19 mouse cellular contexts compared by ENCODE assay signal in the genomic region with DNA sequence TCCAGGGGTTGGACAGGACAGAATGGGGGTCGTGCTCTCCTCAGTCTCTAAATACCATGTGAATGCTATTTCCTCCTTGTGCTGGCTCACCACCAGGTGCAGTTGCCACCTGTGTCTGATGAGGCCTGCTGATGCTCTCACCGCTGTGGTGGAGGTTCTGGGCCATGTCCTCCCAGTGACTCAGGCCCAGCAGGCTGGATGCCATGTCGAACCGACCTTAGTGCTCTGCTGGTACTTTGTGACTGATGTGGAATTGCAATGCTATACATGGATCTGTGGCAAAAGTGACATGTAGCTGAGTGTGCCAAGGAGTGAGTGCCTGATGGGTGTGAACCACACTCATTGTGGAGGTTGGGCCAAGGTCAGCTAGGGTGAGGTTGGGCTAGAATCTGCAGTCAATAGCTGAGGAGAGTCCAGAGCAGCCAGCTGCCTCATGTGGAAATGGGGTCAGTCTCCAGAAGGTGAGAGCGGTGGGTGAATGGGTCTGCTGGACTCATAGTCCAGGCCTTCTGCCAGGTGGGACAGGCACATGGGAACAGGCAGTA. TPM values are rescaled to one million over a fixed set of nuclear protein-coding genes. Genes with fewer than 3 reads are reported as not detected.
DNase-seq lines count a peak whose midpoint lies in the region; ATAC-seq and TF ChIP-seq lines count a peak whose summit lies in the region.
"Had no signal": no experiment of that assay in that cellular context is flagged by ENCODE, and none has a peak within 500 bp of the region (broad histone marks: within the 10 kb centered on the region; RNA-seq: fewer than 3 reads in every experiment).

No protein-coding gene starts in this region.

- H3K9ac ChIP-seq in heart, embryonic 11.5 days (ENCODE audit: low read depth, low read length), result no peak overlapping the region
- no peak overlapping the region for H3K9ac ChIP-seq in embryonic facial prominence, embryonic 12.5 days
- 0 out of 2 replicates have a peak overlapping the region, but pooled peaks have one; percentile 1 for H3K9ac ChIP-seq in limb, embryonic 13.5 days
- H3K9ac ChIP-seq in neural tube, embryonic 15.5 days (replicated peaks), result no peak overlapping the region
- H3K9ac ChIP-seq: forebrain, postnatal 0 days; hindbrain, embryonic 13.5 days had no signal

- H3K4me3 ChIP-seq in heart, embryonic 11.5 days (ENCODE audit: low read depth, low read length), result no peak overlapping the region
- H3K4me3 ChIP-seq in C2C12 (ENCODE audit: insufficient read depth, poor library complexity, severe bottlenecking), result no peak overlapping the region
- no peak overlapping the region for H3K4me3 ChIP-seq in embryonic facial prominence, embryonic 12.5 days
- no peak overlapping the region for H3K4me3 ChIP-seq in limb, embryonic 13.5 days
- no peak overlapping the region for H3K4me3 ChIP-seq in neural tube, embryonic 15.5 days (replicated peaks)
- H3K4me3 ChIP-seq in hindbrain, embryonic 10.5 days, result no peak overlapping the region
- H3K4me3 ChIP-seq: erythroblast, embryonic 14.5 days; hindbrain, embryonic 13.5 days; megakaryocyte, embryonic 14.5 days had no signal

- WGBS in heart, embryonic 11.5 days (ENCODE audit: insufficient replicate concordance), result 87% methylated on average over 5 of the region's 5 CpGs
- WGBS in embryonic facial prominence, embryonic 12.5 days, result 91% methylated on average over 5 of the region's 5 CpGs
- WGBS in limb, embryonic 13.5 days, result 84% methylated on average over 5 of the region's 5 CpGs
- WGBS in neural tube, embryonic 15.5 days, result 88% methylated on average over 5 of the region's 5 CpGs
- WGBS in hindbrain, embryonic 10.5 days, result 91% methylated on average over 5 of the region's 5 CpGs

- H3K79me2 ChIP-seq in C2C12 (ENCODE audit: control insufficient read depth, insufficient read depth), result peaks cover 100% of the 10 kb centered on the region

- peaks cover 57% of the 10 kb centered on the region for H3K79me3 ChIP-seq in C2C12 (ENCODE audit: low read depth)

- H3K4me2 ChIP-seq in heart, embryonic 11.5 days, result no peak overlapping the region
- no peak overlapping the region for H3K4me2 ChIP-seq in embryonic facial prominence, embryonic 12.5 days (replicated peaks)
- no peak overlapping the region for H3K4me2 ChIP-seq in limb, embryonic 13.5 days (replicated peaks)
- H3K4me2 ChIP-seq in neural tube, embryonic 15.5 days, result no peak overlapping the region
- H3K4me2 ChIP-seq: hindbrain, embryonic 13.5 days had no signal

- peak; percentile 90 for DNase-seq in heart, adult 11 months
- no peak for DNase-seq in frontal cortex, postnatal 25 days (ENCODE audit: low spot score in 2 of 2)
- no peak for DNase-seq in hindbrain, embryonic 10.5 days (ENCODE audit: low spot score)
- DNase-seq: cerebellum, adult 2 months; gastrocnemius, postnatal 36 days; kidney, adult 9 months; left cerebral cortex, postnatal 4 days; right cerebral cortex, postnatal 14 days had no signal

- peaks cover 42% of the 10 kb centered on the region for H3K4me1 ChIP-seq in heart, embryonic 11.5 days (ENCODE audit: control insufficient read depth, insufficient read depth, low read length)
- H3K4me1 ChIP-seq in embryonic facial prominence, embryonic 12.5 days, result peaks cover 50% of the 10 kb centered on the region
- H3K4me1 ChIP-seq in limb, embryonic 13.5 days, result peaks cover 56% of the 10 kb centered on the region
- H3K4me1 ChIP-seq in neural tube, embryonic 15.5 days, result peaks cover 22% of the 10 kb centered on the region
- H3K4me1 ChIP-seq in hindbrain, embryonic 10.5 days (replicated peaks), result peaks cover 23% of the 10 kb centered on the region; the same call in 1 of the 2 replicates
- H3K4me1 ChIP-seq: megakaryocyte, embryonic 14.5 days had no signal

- H3K36me3 ChIP-seq in heart, embryonic 11.5 days (ENCODE audit: control insufficient read depth, insufficient read depth, low read length), result peaks cover 6% of the 10 kb centered on the region; the same call in 1 of the 2 replicates
- peaks cover 74% of the 10 kb centered on the region for H3K36me3 ChIP-seq in C2C12 (ENCODE audit: control insufficient read depth, insufficient read depth)
- peaks cover 23% of the 10 kb centered on the region for H3K36me3 ChIP-seq in embryonic facial prominence, embryonic 12.5 days
- peaks cover 61% of the 10 kb centered on the region for H3K36me3 ChIP-seq in limb, embryonic 13.5 days
- no peaks in the 10 kb centered on the region for H3K36me3 ChIP-seq in neural tube, embryonic 15.5 days
- 0 out of 2 replicates have a peak, but pooled peaks cover 4% of the 10 kb centered on the region for H3K36me3 ChIP-seq in hindbrain, embryonic 10.5 days
- H3K36me3 ChIP-seq: hindbrain, embryonic 13.5 days had no signal

- TF ChIP-seq CTCF in C2C12 (IDR thresholded peaks at IDR 0.05; ENCODE audit: control insufficient read depth, insufficient read depth, insufficient read length), result no peak

- no peaks in the 10 kb centered on the region for H3K9me3 ChIP-seq in heart, embryonic 11.5 days (replicated peaks; ENCODE audit: control insufficient read depth, low read length)
- H3K9me3 ChIP-seq in embryonic facial prominence, embryonic 12.5 days, result no peaks in the 10 kb centered on the region
- H3K9me3 ChIP-seq in limb, embryonic 13.5 days, result no peaks in the 10 kb centered on the region
- H3K9me3 ChIP-seq in neural tube, embryonic 15.5 days (replicated peaks), result no peaks in the 10 kb centered on the region
- H3K9me3 ChIP-seq in hindbrain, embryonic 10.5 days, result no peaks in the 10 kb centered on the region
- H3K9me3 ChIP-seq: hindbrain, embryonic 13.5 days; megakaryocyte, embryonic 14.5 days had no signal

- no peaks in the 10 kb centered on the region for H3K27me3 ChIP-seq in heart, embryonic 11.5 days (ENCODE audit: control insufficient read depth, insufficient read depth, low read length)
- no peaks in the 10 kb centered on the region for H3K27me3 ChIP-seq in C2C12 (ENCODE audit: control insufficient read depth, insufficient read depth, insufficient read length)
- H3K27me3 ChIP-seq in embryonic facial prominence, embryonic 12.5 days, result no peaks in the 10 kb centered on the region
- no peaks in the 10 kb centered on the region for H3K27me3 ChIP-seq in limb, embryonic 13.5 days
- H3K27me3 ChIP-seq in neural tube, embryonic 15.5 days (replicated peaks), result peaks cover 3% of the 10 kb centered on the region; the same call in 1 of the 2 replicates
- no peaks in the 10 kb centered on the region for H3K27me3 ChIP-seq in hindbrain, embryonic 10.5 days (ENCODE audit: insufficient read depth, poor library complexity, severe bottlenecking)
- H3K27me3 ChIP-seq: hindbrain, embryonic 13.5 days had no signal

- H3ac ChIP-seq in C2C12 (ENCODE audit: control insufficient read depth, insufficient read length, low read depth), result peak overlapping the region; percentile 26

- ATAC-seq in heart, embryonic 11.5 days (replicated peaks; ENCODE audit: insufficient number of reproducible peaks, low FRiP score, low TSS enrichment), result no peak
- ATAC-seq in embryonic facial prominence, embryonic 12.5 days (ENCODE audit: insufficient number of reproducible peaks, insufficient read depth, low FRiP score, low TSS enrichment), result no peak
- no peak for ATAC-seq in limb, embryonic 13.5 days (ENCODE audit: low FRiP score, low read depth)
- no peak for ATAC-seq in neural tube, embryonic 15.5 days (ENCODE audit: low FRiP score)
- ATAC-seq: CD4-positive, CD25-positive, alpha-beta regulatory T cell, adult 4 months; forebrain, postnatal 0 days; midbrain, embryonic 16.5 days had no signal

- H3K27ac ChIP-seq in heart, embryonic 11.5 days (ENCODE audit: low read depth, low read length), result no peak overlapping the region
- H3K27ac ChIP-seq in embryonic facial prominence, embryonic 12.5 days, result peak overlapping the region; percentile 88; the same call in 1 of the 2 replicates
- peak overlapping the region; percentile 96 for H3K27ac ChIP-seq in limb, embryonic 13.5 days
- H3K27ac ChIP-seq in neural tube, embryonic 15.5 days (replicated peaks), result no peak overlapping the region
- no peak overlapping the region for H3K27ac ChIP-seq in hindbrain, embryonic 10.5 days
- H3K27ac ChIP-seq: hindbrain, embryonic 13.5 days had no signal

TF ChIP-seq in C2C12, 6 proteins besides CTCF, POLR2A, EP300 and RAD21:
- TF ChIP-seq MAX (IDR thresholded peaks at IDR 0.05) (no peak), MYOG (IDR thresholded peaks at IDR 0.05; ENCODE audit: control insufficient read depth, extremely low read depth, insufficient read length) (no peak), FOSL1 (IDR thresholded peaks at IDR 0.05; ENCODE audit: insufficient read depth, low read length, poor library complexity, severe bottlenecking) (no peak), MYOD1 (IDR thresholded peaks at IDR 0.05; ENCODE audit: control insufficient read depth, insufficient read length, low read depth) (no peak), USF1 (IDR thresholded peaks at IDR 0.05; ENCODE audit: low read depth) (no peak), CEBPB (IDR thresholded peaks at IDR 0.05; ENCODE audit: low read depth) (no peak)

RNA-seq across cellular contexts. Expression of gene Col5a1, which starts 44.3 kb away (rescaled TPM):
- 38.7 and 38.8 TPM in 2 replicates for polyA plus RNA-seq in heart, embryonic 11.5 days (2014; fragmentation: Nextera tagmentation; extraction: Ambion mirVana)
- polyA plus RNA-seq in C2C12 (2012; fragmentation: generic; extraction: Trizol), result 37.9 TPM
- polyA plus RNA-seq in embryonic facial prominence, embryonic 12.5 days (2016; fragmentation: Nextera tagmentation; extraction: Ambion mirVana), result 79.0 and 82.1 TPM in 2 replicates
- polyA plus RNA-seq in limb, embryonic 13.5 days (2015; fragmentation: Nextera tagmentation; extraction: Ambion mirVana), result 128 and 133 TPM in 2 replicates
- polyA plus RNA-seq in neural tube, embryonic 15.5 days (2015; fragmentation: Nextera tagmentation; extraction: Ambion mirVana), result 21.5 and 29.0 TPM in 2 replicates
- 21.2 and 25.6 TPM in 2 replicates for polyA plus RNA-seq in hindbrain, embryonic 10.5 days (2016; fragmentation: Nextera tagmentation; extraction: Ambion mirVana)
- polyA plus RNA-seq: CD4-positive, CD25-positive, alpha-beta regulatory T cell, adult 4 months had no signal

Comparison
In these comparisons a context has a peak if more than half of its experiments do, and no peak if none do; other contexts are left out.
1. H3K27ac ChIP-seq: peak in embryonic facial prominence, embryonic 12.5 days (single experiment) and limb, embryonic 13.5 days (single experiment); none in heart, embryonic 11.5 days (single experiment), neural tube, embryonic 15.5 days (single experiment) and hindbrain, embryonic 10.5 days (single experiment).